Mouse (Mus musculus) adipocyte (in vitro differentiated cells): Measurements from ENCODE around the gene Lct.
"Not testable (repeated sequence)": the region's sequence is repeated elsewhere in the genome, so short reads cannot be mapped to it uniquely, and the experiment has no call there.

Experiments used
- DNase-seq: peaks from one replicate; pipeline ENCODE4 v3.0.0-alpha.2; 2016; ENCODE audit warnings: low spot score

Gene Lct

DNA sequence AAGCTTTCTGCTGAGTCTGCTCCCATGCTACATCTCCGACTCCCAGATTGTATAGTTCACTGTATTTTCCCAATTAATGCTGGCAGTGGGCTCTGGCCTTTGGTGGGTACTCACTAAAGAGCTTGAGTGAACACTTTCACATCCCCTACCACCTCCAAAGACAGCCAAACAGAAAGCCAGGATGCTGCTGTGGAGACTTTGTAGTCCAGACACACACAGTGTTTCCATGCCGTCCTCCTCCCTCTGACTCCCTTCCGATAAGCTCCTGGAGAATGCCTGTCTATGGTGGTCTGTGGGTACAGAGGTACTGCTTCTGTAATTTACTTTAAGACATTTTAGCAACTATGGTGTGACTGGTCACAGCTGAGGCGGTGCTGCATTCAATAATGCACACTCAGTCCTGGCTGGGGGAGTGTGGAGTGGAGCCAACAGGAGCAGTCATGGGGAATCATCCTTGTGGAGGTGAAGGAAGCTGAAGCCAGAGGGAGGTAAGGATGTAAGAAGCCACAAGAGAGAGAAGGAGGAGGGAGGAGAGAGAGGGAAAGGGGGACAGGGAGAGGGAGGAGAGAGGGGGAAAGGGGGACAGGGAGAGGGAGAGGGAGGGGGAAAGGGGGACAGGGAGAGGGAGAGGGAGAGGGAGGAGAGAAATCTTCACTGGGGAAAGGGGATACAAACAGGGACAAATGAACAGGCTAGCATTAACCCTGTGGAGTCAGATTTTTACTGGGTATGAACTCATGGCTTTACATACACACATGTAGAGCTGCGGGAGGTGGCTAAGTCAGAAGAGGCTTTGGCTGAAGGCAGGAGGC, 32.2 kb downstream of the Lct start:
- DNase-seq = no peak

DNA sequence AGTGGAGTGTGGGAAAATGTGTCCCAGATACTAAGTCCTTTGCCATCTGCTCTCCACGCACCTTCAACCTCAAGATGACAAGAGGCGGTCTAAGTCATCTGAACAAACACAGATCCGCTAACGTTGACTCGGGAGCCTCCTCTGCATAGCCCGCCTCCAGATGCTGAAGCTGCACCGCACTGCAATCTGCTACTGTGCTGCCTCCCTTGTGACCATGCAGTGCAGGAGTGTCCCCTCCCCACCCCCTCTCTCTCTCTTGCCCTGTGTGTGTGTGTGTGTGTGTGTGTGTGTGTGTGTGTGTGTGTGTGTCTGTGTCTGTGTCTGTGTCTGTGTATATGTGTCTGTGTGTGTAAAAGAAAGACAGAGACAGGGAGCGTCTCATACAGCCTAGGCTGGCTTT, 32.8 kb downstream of the Lct start:
- DNase-seq = no peak

DNA sequence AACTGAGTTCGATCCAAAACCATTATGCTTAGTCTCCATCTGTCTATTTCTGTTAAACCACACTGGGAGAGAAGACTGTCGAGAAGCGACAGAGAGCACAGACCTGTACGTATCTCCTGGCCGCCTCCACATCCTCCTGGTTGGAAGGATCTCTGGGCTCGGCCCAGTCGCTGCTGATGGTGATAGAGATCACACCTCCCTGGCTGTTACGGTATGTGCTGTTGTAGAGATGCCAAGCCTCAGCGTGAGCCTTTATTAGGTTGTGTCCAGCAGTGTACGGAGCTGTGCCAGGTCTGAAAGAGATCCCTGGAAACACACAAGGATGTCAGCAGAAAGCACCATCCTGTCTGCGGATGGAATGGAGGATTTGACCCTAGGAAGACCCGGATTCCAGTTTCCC, 34.6 kb downstream of the Lct start:
- DNase-seq = no peak

DNA sequence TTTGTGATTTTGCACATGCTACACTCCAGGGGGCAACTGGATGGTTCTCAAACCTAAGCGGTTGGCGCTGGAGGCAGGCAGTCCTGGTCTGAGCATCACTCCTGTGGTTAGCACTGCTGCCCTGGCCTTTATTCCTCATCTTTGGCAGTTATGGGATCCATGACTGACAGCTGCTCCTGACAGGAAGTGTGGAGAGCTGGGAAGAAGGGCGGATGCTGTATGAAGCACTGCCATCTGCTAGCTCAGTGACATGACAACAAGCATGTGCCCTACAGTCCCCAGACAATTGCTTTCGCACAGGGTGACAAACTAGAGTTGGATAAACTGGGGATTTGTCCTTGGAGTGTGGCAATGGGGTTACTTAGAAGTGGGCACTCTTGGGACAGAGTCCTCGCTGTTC, 37.8 kb downstream of the Lct start:
- no peak for DNase-seq

DNA sequence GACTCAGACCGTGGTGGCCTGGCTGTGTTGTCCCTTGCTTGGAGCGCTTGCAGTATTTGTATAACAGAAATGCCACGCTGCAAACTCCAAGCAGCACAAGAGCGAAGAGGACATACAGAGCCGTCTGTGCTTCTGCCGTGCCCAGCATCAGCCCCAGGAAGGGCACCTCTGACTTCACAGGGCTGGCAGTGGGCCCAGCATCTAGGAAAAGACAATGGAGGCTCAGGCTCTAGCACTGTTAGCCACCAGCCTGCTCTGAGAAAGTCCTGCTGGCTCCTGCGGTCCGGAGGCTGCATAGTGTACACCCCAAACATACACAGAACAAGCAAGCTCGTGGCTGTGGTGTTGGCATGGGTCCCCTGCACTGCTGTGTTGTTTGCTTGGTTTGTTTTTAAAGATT, 43.0 kb downstream of the Lct start:
- DNase-seq = no peak

DNA sequence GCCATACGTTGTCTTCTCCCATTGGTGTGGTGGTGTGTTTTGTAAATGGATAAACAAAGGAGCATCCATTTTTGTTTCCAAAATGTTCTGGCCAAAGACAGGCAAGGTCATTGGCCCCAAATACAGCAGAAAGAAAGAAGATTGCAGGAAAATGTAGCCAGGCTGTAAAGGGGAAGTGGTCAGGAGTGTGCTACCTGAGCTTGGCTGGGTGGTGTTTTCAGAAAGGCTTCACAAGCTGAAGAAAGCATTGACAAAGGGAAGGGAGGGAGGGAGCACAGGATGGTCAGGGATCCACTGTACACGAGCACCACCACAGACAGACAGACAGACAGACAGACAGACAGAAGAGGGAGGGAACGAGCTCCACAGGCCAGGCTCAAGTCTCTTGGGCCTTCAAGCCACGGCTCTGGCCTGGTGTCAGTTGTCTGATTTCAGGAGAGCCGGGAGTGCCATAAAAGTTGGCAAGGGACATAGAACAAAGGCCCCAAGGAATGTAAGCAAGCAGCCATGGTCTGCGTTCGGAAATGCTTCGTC, 43.9 kb downstream of the Lct start:
- no peak for DNase-seq

DNA sequence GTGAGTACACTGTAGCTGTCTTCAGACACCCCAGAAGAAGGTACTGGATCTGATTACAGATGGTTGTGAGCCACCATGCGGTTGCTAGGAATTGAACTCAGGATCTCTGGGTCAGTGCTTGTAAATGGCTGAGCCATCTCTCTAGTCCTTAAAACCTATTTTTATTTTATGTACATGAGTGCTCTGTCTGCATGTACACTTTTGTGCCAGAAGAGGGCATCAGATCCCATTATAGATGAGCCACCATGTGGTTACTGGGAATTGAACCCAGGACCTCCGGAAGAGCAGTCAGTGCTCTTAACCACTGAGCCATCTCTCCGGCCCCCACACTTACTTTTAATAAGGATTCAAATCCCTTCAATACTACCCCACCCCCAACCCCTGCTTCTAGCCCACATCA, 45.2 kb downstream of the Lct start:
- DNase-seq = no peak

DNA sequence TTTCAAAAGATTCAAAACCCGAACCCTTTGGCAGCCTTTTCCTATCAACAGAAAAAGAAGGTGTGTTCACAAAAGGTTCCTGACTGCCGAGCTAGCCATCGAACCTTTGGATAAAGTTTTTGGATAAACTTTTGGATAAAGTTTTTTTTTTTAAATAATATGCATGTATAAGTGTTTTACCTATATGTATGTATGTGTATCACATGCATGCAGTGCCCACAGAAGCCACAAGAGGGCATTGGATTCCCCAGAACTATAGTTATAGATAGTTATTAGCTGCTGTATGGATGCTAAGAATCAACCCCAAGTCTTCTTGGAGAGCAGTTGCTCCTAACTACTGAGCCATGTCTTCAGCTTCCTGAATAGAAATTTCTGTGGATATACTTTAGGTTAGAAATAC, 46.4 kb downstream of the Lct start:
- no peak for DNase-seq

DNA sequence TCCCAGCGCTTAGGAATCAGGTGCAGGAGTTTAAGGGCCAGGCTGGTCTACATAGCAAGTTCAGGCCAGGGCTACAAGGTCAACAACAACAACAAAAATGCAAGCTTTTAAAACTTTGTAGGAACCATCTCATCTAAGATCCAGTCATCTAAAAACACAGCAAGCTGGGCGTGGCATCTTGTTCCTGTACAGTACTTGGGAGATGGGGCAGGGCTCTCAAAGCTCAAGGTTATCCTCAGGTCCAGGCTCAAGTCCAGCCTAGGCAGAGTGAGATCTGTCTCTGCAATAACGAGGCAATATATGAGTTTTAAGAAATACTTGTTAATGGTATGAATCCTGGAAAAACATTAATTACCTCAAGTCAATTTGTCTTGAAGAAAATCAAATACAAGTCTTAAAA, 49.6 kb downstream of the Lct start:
- DNase-seq = no peak

DNA sequence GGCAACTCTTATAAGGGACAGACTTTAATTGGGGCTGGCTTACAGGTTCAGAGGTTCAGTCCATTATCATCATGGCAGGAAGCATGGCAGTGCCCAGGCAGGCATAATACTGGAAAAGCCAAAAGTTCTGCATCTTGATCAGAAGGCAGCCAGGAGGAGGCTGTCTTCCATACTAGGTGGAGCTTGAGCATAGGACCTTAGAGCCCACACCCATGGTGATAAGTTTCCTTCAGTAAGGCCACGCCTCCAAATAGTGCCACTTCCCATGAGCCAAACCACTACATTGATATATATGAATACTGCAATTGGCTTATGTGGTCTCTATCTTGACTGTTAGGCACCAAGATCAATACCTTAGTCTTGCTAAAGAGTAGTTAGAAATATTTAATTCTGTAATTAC, 52.2 kb downstream of the Lct start:
- no peak for DNase-seq

DNA sequence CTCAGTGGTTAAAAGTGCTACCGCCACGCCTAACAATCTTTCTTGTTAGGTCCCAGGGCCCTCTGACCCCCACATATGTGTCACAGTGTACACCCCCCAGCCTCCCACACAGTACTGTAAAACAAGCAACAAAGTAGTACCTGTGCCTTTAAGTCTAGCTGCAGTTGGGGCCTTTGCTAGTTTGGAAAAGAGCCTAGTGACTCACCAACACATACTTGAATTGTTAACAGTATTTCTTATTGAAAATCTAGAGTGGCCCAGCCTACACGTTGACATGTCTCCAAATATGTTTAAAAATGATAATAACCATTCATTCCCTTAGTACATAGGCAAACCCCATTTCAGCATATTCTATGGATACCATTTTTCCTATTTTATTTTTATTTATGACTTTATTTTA, 57.4 kb downstream of the Lct start:
- DNase-seq = no peak

DNA sequence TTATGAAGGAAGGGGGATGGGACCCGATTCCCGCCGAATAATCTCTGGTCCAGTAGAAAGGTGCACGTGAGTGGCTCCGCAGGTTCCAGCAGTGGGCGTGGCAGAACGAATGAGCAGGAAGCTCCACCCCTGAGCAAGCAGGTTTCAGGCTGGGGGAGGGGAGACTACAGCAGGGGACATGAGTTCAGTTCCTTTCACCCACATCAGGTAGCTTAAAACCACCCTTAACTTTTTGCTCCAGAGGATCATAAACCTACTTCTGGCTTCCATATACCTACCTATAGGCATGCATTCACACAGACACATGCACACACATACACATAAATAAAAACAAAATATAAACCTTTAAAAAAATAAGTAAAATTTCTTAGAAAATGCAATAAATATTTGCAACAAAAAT, 61.1 kb downstream of the Lct start:
- DNase-seq = not testable (repeated sequence)

DNA sequence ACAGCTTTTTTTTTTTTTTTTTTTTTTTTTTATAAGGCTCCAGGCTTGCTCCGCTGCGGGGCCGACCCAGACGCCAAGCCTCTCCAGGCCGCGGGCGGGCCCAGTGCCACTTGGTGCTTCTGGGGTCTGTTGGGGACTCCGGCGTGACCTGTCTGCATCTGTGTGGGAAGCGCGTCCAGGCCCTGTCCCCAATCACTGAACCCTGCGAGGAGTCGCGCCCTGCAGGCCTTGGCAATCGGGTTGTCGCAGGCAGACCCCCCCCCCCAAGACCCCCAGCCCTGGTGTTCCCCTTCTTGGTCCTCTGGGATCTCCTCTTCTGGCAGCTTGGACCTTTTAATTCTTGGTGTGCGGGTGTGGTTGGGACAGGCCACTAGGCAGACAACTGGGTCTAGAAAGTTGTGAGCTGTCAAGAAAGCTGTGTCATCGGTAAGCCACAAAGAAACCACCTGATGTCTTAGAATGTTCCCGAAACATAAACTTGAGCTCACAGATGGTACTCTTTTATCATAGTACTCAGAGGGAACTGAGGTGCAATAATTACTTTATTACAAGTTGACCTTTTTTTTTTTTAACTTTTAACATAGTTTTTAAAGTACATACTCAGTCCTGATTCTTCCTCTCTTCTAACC, 83.3 kb downstream of the Lct start:
- DNase-seq = peak; percentile 53

DNA sequence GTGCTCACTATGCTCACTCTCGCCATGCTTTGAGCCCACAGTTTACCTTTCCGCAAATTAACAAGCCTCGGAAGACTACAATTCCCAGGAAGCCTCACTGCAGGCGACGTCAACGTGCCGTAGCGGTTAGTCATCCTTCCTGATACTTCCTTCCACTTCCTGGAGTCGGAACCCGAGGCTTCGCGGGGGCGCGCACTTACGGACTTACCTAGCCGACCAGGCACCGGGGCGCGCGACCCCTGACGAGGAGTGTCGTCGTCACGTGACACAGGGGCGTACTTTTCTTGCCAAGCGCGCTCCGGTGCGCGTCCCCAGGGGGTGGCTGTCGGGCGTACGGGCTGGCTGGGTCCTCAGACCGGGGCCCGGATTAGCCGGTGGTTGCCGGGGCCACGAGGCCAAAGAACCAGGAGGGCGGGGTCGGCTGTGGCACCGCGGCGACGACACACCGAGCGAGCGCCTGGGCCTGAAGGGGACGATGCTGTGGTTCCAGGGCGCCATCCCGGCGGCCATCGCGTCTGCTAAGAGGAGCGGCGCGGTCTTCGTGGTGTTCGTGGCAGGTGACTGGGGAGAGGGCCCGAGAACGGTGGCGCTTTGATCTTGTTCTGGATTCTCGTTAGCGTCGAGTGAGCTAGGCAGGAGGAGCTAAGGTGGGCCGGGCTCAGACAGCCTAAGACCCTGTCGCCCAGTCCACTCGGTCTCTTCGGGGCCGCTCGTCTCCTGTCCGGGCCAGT, 84.0 kb downstream of the Lct start:
- peak; percentile 92 for DNase-seq

DNA sequence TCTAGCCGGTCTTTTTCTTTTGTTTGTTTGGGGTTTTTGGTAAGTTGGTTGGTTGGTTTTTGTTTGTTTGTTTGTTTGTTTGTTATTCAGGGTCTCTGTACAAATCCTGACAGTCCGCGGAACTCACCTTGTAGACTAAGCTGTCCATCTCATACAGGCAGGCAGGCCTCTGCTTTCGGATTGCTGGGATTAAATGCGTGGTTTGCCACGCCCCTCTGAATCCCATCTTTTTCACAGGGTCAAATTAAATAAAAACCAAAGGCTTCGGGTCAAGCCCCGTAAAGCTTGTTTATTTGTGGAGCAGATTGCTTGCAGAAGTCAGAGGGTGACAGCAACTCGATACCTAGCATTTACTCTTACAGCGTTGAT, 84.5 kb downstream of the Lct start, which contains the start of gene Ubxn4:
Gene Ubxn4, plus strand, starts transcription at position 338 of the 369 bp plus-strand sequence.
- DNase-seq = no peak

DNA sequence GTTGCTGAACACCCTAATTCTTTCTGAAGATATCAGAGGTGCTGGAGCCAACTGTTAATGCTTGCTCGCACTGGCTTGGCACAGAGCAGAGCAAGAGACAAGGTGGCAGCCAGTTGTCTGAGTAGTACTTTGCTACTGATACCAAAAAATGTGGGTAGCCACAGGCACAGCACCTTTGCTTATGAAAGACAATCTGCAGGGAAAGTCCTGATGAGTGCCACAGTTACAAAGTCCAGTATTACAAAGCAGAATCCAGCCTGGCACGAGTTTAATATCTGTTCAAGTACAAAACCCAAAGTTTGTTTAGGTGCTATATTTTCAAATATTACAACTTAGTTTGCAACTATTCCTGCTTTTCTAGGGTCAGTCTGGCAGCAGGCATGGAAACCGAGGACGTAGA, 92.9 kb downstream of the Lct start:
- DNase-seq = no peak
